Mouse (Mus musculus): Measurements from ENCODE around the gene Cdca8.

The Cdca8 gene

GRCm38 (mm10) chr4:124880599-124880998 lies 58.5 kb downstream of the Cdca8 start, which contains the start of gene Epha10:
Epha10 (plus strand) TSS chr4:124880899.
- DNase-seq (ENCODE audit: low read depth, low spot score): no peak

GRCm38 (mm10) chr4:124872719-124873118 lies 66.4 kb downstream of the Cdca8 start:
- DNase-seq (ENCODE audit: low read depth, low spot score): no peak

All from brain, adult 2 months (tissue).